Mouse (Mus musculus): ENCODE results near the gene Fam160a1.

Gene Fam160a1

GRCm38 (mm10) chr3:85633733-85634132 is 183.4 kb downstream of the Fam160a1 start:
- DNase-seq (ENCODE audit: low spot score), result no peak

DNA sequence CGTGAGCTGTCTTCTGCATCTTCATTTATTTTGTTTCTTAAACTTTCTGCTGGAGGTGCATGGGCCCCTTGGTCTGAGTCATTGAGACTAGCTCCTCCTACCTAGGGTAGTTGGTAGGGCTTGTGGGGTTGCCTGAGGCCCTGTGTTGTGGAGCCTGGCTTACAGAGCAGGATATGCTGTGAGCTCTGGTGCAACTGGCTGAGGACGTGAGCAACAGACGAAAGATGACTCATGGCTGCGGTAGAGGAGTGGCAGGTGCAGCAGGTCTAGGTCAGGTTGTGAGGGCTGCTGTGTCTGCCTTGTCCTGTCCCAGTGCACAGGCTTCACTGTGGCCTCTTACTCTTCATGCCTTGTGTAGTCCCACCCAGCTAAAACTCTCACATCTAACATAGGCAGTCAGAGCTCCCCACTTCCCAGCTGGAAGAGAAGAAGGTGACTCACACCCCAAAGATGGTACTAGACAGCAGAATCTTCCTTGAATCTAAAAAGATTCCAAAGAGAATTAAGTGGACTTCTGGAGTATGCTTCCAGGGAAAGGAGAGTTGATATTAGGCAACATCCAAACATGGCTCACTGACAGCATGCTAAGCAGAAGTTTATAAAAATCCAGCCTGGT is 187.1 kb downstream of the Fam160a1 start:
- peak; percentile 26 for DNase-seq (ENCODE audit: low spot score)

GRCm38 (mm10) chr3:85619751-85620150 is 197.3 kb downstream of the Fam160a1 start:
- DNase-seq (ENCODE audit: low spot score), result no peak

DNA sequence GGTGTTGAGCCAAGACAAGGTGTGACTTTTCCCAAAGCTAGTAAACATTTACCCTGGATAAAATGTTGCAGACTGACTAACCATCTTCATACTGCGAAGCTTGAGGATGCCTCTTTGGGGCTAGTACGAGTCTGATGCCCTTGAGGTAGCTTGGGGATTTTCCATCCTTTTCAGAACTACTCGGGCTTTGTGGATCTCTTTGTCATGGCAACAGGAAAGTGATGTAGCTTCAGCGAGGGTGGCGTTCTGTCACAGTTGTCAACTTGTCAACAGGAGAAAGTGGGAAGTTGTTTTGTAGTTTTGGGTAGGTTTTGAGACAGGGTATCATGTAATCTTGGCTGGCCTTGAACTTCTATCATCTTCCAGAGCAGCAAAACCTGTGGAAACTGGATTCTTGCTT is 197.7 kb downstream of the Fam160a1 start:
- no peak for DNase-seq (ENCODE audit: low spot score)

DNA sequence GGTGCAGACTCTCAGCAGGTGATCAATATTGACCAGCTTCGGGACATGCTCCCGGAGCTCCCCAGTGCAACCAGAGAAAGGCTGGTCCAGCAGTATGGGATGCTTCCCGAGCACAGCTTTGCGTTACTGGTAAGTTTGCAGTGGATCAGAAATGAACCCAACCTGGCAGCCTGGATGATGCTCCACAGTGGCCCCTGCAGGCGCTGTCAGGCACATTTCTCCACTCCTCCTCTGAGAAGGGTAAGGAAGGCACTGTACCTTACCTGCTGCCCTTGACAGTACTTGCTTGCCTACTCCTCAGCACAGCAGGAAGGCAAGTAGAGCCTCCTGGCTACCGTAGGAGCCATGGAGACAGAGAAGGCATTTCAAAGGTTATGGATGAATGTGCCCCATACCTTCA is 198.2 kb downstream of the Fam160a1 start:
- no peak for DNase-seq (ENCODE audit: low spot score)

- no peak for DNase-seq (ENCODE audit: low spot score)
Observed at GRCm38 (mm10) chr3:85616389-85616788, 200.7 kb downstream of the Fam160a1 start.

All from MN1 (cell line).